Comparison of ENCODE assay signal across 9 mouse cellular contexts in the genomic region with DNA sequence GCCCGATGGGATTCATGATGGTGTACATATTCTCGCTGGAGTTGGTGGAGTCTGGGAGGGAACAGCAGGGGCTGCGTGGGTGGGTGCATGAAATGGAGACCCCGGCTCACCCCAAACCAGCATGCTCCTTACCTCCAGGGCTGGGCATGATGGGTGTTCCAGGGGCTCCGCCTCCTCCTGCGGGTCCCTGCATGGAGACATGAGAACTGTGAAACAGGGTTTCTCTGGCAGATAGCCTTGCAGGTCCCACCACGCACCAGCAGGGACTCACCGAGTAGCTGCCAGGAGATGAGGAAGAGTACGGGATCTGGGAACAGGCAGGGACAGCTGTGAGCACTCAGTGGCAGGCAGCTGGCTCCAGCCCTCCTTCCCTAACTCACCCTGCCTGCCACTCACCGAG. TPM values are rescaled to one million over a fixed set of nuclear protein-coding genes. Genes with fewer than 3 reads are reported as not detected.
DNase-seq lines count a peak whose midpoint lies in the region; ATAC-seq lines count a peak whose summit lies in the region.
"Had no signal": no experiment of that assay in that cellular context is flagged by ENCODE, and none has a peak within 500 bp of the region (broad histone marks: within the 10 kb centered on the region; RNA-seq: fewer than 3 reads in every experiment).

No protein-coding gene starts in this region.

- no peaks in the 10 kb centered on the region for H3K27me3 ChIP-seq in embryonic facial prominence, embryonic 11.5 days (ENCODE audit: control insufficient read depth, insufficient read depth, low read length)
- no peaks in the 10 kb centered on the region; the same call in 1 of the 2 replicates for H3K27me3 ChIP-seq in hindbrain, embryonic 14.5 days (ENCODE audit: control insufficient read depth, insufficient read depth, low read length)
- H3K27me3 ChIP-seq in midbrain, embryonic 16.5 days (ENCODE audit: control insufficient read depth, insufficient read depth, low read depth, low read length) = no peaks in the 10 kb centered on the region; the same call in 1 of the 2 replicates

- peak; percentile 72 for DNase-seq in layer of hippocampus, adult 9-11 months
- no peak for DNase-seq in layer of hippocampus, adult 8-10 months (ENCODE audit: low spot score in 2 of 2)
- peak; percentile 50 for DNase-seq in embryonic facial prominence, embryonic 11.5 days (ENCODE audit: low spot score)
- DNase-seq in hindbrain, embryonic 14.5 days (ENCODE audit: low spot score) = no peak
- DNase-seq in T-cell, adult 2 months (ENCODE audit: low spot score) = no peak
- no peak for DNase-seq in urinary bladder, adult 2 months (ENCODE audit: low spot score)
- no peak for DNase-seq in thymus, postnatal 4 days

- peak overlapping the region; percentile 64; the same call in 1 of the 2 replicates for H3K9ac ChIP-seq in embryonic facial prominence, embryonic 11.5 days (replicated peaks; ENCODE audit: low read length)
- H3K9ac ChIP-seq in hindbrain, embryonic 14.5 days = peak overlapping the region; percentile 61
- peak overlapping the region; percentile 69 for H3K9ac ChIP-seq in midbrain, embryonic 16.5 days (ENCODE audit: low read depth, low read length)

- H3K36me3 ChIP-seq in embryonic facial prominence, embryonic 11.5 days (replicated peaks; ENCODE audit: control insufficient read depth, insufficient read depth, low read depth, low read length) = peaks cover 4% of the 10 kb centered on the region
- H3K36me3 ChIP-seq in hindbrain, embryonic 14.5 days (replicated peaks; ENCODE audit: control insufficient read depth, insufficient read depth) = peaks cover 25% of the 10 kb centered on the region
- peaks cover 6% of the 10 kb centered on the region; the same call in 1 of the 2 replicates for H3K36me3 ChIP-seq in midbrain, embryonic 16.5 days (ENCODE audit: control insufficient read depth, insufficient read depth, low read length)

- ATAC-seq in embryonic facial prominence, embryonic 11.5 days (replicated peaks; ENCODE audit: insufficient number of reproducible peaks, low FRiP score, low TSS enrichment, low read depth) = no peak
- no peak for ATAC-seq in hindbrain, embryonic 14.5 days (ENCODE audit: low FRiP score)
- no peak for ATAC-seq in midbrain, embryonic 16.5 days

- peak overlapping the region; percentile 35 for H3K4me3 ChIP-seq in embryonic facial prominence, embryonic 11.5 days (ENCODE audit: low read depth, low read length)
- peak overlapping the region; percentile 38 for H3K4me3 ChIP-seq in hindbrain, embryonic 14.5 days (replicated peaks; ENCODE audit: low read length)
- H3K4me3 ChIP-seq in midbrain, embryonic 16.5 days (ENCODE audit: low read depth, low read length) = peak overlapping the region; percentile 39

- 13% methylated on average over 10 of the region's 10 CpGs for WGBS in embryonic facial prominence, embryonic 11.5 days
- 15% methylated on average over 10 of the region's 10 CpGs for WGBS in hindbrain, embryonic 14.5 days
- 14% methylated on average over 10 of the region's 10 CpGs for WGBS in midbrain, embryonic 16.5 days

- no peaks in the 10 kb centered on the region for H3K9me3 ChIP-seq in embryonic facial prominence, embryonic 11.5 days (replicated peaks; ENCODE audit: control insufficient read depth, low read length)
- no peaks in the 10 kb centered on the region for H3K9me3 ChIP-seq in hindbrain, embryonic 14.5 days (ENCODE audit: control insufficient read depth, low read length)
- H3K9me3 ChIP-seq in midbrain, embryonic 16.5 days (replicated peaks; ENCODE audit: control insufficient read depth, low read length, poor library complexity, severe bottlenecking) = no peaks in the 10 kb centered on the region

- H3K4me2 ChIP-seq in embryonic facial prominence, embryonic 11.5 days (ENCODE audit: low read depth, low read length) = peak overlapping the region; percentile 81
- H3K4me2 ChIP-seq in hindbrain, embryonic 14.5 days (replicated peaks) = peak overlapping the region; percentile 71
- H3K4me2 ChIP-seq in midbrain, embryonic 16.5 days (ENCODE audit: low read length) = peak overlapping the region; percentile 66

- peaks cover 19% of the 10 kb centered on the region for H3K4me1 ChIP-seq in embryonic facial prominence, embryonic 11.5 days (ENCODE audit: control insufficient read depth, insufficient read depth, low read length)
- H3K4me1 ChIP-seq in hindbrain, embryonic 14.5 days (replicated peaks; ENCODE audit: control insufficient read depth, insufficient read depth, low read length) = peaks cover 65% of the 10 kb centered on the region
- H3K4me1 ChIP-seq in midbrain, embryonic 16.5 days (ENCODE audit: control insufficient read depth, insufficient read depth, low read length) = peaks cover 44% of the 10 kb centered on the region

- H3K27ac ChIP-seq in embryonic facial prominence, embryonic 11.5 days (replicated peaks; ENCODE audit: low read depth, low read length) = peak overlapping the region; percentile 28; the same call in 1 of the 2 replicates
- H3K27ac ChIP-seq in hindbrain, embryonic 14.5 days = no peak overlapping the region
- H3K27ac ChIP-seq in midbrain, embryonic 16.5 days (ENCODE audit: low read length) = no peak overlapping the region; the same call in 1 of the 2 replicates

RNA-seq across cellular contexts. Expression of a gene that starts 4.5 kb away (rescaled TPM):
- 10 to 100 TPM; 42.8 to 55.9 (median 51.8) TPM for total RNA-seq in layer of hippocampus, adult 8-10 months (2022)
- polyA plus RNA-seq in embryonic facial prominence, embryonic 11.5 days (2014; fragmentation: Nextera tagmentation; extraction: Ambion mirVana) = 79.0 and 87.9 TPM in 2 replicates
- polyA plus RNA-seq in hindbrain, embryonic 14.5 days (2014; fragmentation: Nextera tagmentation; extraction: Ambion mirVana) = 86.8 and 96.6 TPM in 2 replicates
- 155 and 171 TPM in 2 replicates for polyA plus RNA-seq in midbrain, embryonic 16.5 days (2015; fragmentation: Nextera tagmentation; extraction: Ambion mirVana)
- polyA plus RNA-seq in urinary bladder, adult 2 months (2012; rRNA removed) = 37.9 and 49.6 TPM in 2 replicates

RNA-seq across cellular contexts. Expression of a gene that starts 9.9 kb away (rescaled TPM):
- 100 to 1,000 TPM; 196 to 262 (median 224) TPM for total RNA-seq in layer of hippocampus, adult 8-10 months (2022)
- polyA plus RNA-seq in embryonic facial prominence, embryonic 11.5 days (2014; fragmentation: Nextera tagmentation; extraction: Ambion mirVana) = 108 and 123 TPM in 2 replicates
- polyA plus RNA-seq in hindbrain, embryonic 14.5 days (2014; fragmentation: Nextera tagmentation; extraction: Ambion mirVana) = 165 and 173 TPM in 2 replicates
- 151 and 173 TPM in 2 replicates for polyA plus RNA-seq in midbrain, embryonic 16.5 days (2015; fragmentation: Nextera tagmentation; extraction: Ambion mirVana)
- 73.5 and 74.6 TPM in 2 replicates for polyA plus RNA-seq in urinary bladder, adult 2 months (2012; rRNA removed)

RNA-seq across cellular contexts. Expression of a gene that starts 17.2 kb away (rescaled TPM):
- 1 to 10 TPM in 2 of 4 experiments, under 1 TPM in 2; 0.24 to 1.6 (median 1.1) TPM for total RNA-seq in layer of hippocampus, adult 8-10 months (2022)
- polyA plus RNA-seq in embryonic facial prominence, embryonic 11.5 days (2014; fragmentation: Nextera tagmentation; extraction: Ambion mirVana) = 0.32 and 0.98 TPM in 2 replicates
- polyA plus RNA-seq in hindbrain, embryonic 14.5 days (2014; fragmentation: Nextera tagmentation; extraction: Ambion mirVana) = 0.98 and 1.6 TPM in 2 replicates
- 0.64 and 0.97 TPM in 2 replicates for polyA plus RNA-seq in midbrain, embryonic 16.5 days (2015; fragmentation: Nextera tagmentation; extraction: Ambion mirVana)
- polyA plus RNA-seq in urinary bladder, adult 2 months (2012; rRNA removed) = 5.2 and 6.2 TPM in 2 replicates

RNA-seq across cellular contexts. Expression of a gene that starts 33.5 kb away (rescaled TPM):
- total RNA-seq in layer of hippocampus, adult 8-10 months (2022) = not detected
- polyA plus RNA-seq in embryonic facial prominence, embryonic 11.5 days (2014; fragmentation: Nextera tagmentation; extraction: Ambion mirVana) = 0.20 TPM in 1 of 2 replicates, not detected in the other
- 0.14 and 0.28 TPM in 2 replicates for polyA plus RNA-seq in hindbrain, embryonic 14.5 days (2014; fragmentation: Nextera tagmentation; extraction: Ambion mirVana)
- polyA plus RNA-seq in midbrain, embryonic 16.5 days (2015; fragmentation: Nextera tagmentation; extraction: Ambion mirVana) = 0.35 and 0.39 TPM in 2 replicates
- 0.84 and 1.1 TPM in 2 replicates for polyA plus RNA-seq in urinary bladder, adult 2 months (2012; rRNA removed)
- total RNA-seq: layer of hippocampus, postnatal 14 days had no signal

RNA-seq across cellular contexts. Expression of a gene that starts 59.5 kb away (rescaled TPM):
- 10 to 100 TPM; 19.6 to 22.0 (median 20.8) TPM for total RNA-seq in layer of hippocampus, adult 8-10 months (2022)
- polyA plus RNA-seq in embryonic facial prominence, embryonic 11.5 days (2014; fragmentation: Nextera tagmentation; extraction: Ambion mirVana) = 15.3 and 16.1 TPM in 2 replicates
- 14.8 and 15.1 TPM in 2 replicates for polyA plus RNA-seq in hindbrain, embryonic 14.5 days (2014; fragmentation: Nextera tagmentation; extraction: Ambion mirVana)
- polyA plus RNA-seq in midbrain, embryonic 16.5 days (2015; fragmentation: Nextera tagmentation; extraction: Ambion mirVana) = 16.7 and 19.2 TPM in 2 replicates
- 21.3 and 26.9 TPM in 2 replicates for polyA plus RNA-seq in urinary bladder, adult 2 months (2012; rRNA removed)

Comparison
In these comparisons a context has a peak if more than half of its experiments do, and no peak if none do; other contexts are left out.
1. DNase-seq: peak in layer of hippocampus, adult 9-11 months (single experiment) and embryonic facial prominence, embryonic 11.5 days (single experiment); none in layer of hippocampus, adult 8-10 months (0 of 2), hindbrain, embryonic 14.5 days (single experiment), T-cell, adult 2 months (single experiment), urinary bladder, adult 2 months (single experiment) and thymus, postnatal 4 days (single experiment).
2. Peak in every context shown above with its lines, with median percentiles within 50 percentile points of each other: H3K4me2 ChIP-seq, H3K4me3 ChIP-seq and H3K9ac ChIP-seq.